Mouse (Mus musculus): ENCODE measurements around the gene Zfp704. TPM values are rescaled to one million over a fixed set of nuclear protein-coding genes. Genes with fewer than 3 reads are reported as not detected.

Zfp704 gene
- polyA plus RNA-seq, 1 experiment from 2014 or later, result 14.7 TPM

- no peak overlapping the region for H3K4me2 ChIP-seq (replicated peaks)
- no peak overlapping the region for H3K27ac ChIP-seq
- 90% methylated on average over 11 of the region's 11 CpGs for WGBS
- peaks cover 29% of the 10 kb centered on the region for H3K36me3 ChIP-seq (replicated peaks; ENCODE audit: control insufficient read depth, insufficient read depth)
- no peak for ATAC-seq (ENCODE audit: low FRiP score)
- H3K9ac ChIP-seq, result no peak overlapping the region
- H3K4me3 ChIP-seq (replicated peaks; ENCODE audit: low read length), result no peak overlapping the region
- H3K9me3 ChIP-seq (ENCODE audit: control insufficient read depth, low read length), result no peaks in the 10 kb centered on the region
- DNase-seq (ENCODE audit: low spot score), result no peak
- H3K27me3 ChIP-seq (ENCODE audit: control insufficient read depth, insufficient read depth, low read length), result no peaks in the 10 kb centered on the region
- no peaks in the 10 kb centered on the region for H3K4me1 ChIP-seq (replicated peaks; ENCODE audit: control insufficient read depth, insufficient read depth, low read length)
Measured at GRCm38 (mm10) chr3:9439619-9440286, 170.1 kb downstream of the Zfp704 start.

- no peak for DNase-seq (ENCODE audit: low spot score)
- Histone ChIP-seq H3K27ac (no peak overlapping the region), H3K4me1 (replicated peaks; ENCODE audit: control insufficient read depth, insufficient read depth, low read length) (no peaks in the 10 kb centered on the region), H3K4me3 (replicated peaks; ENCODE audit: low read length) (no peak overlapping the region), H3K4me2 (replicated peaks) (no peak overlapping the region), H3K36me3 (replicated peaks; ENCODE audit: control insufficient read depth, insufficient read depth) (peaks cover 32% of the 10 kb centered on the region), H3K9ac (no peak overlapping the region), H3K9me3 (ENCODE audit: control insufficient read depth, low read length) (no peaks in the 10 kb centered on the region), H3K27me3 (ENCODE audit: control insufficient read depth, insufficient read depth, low read length) (no peaks in the 10 kb centered on the region)
- ATAC-seq (ENCODE audit: low FRiP score), result no peak
- WGBS, result 90% methylated on average over 6 of the region's 6 CpGs
Measured at GRCm38 (mm10) chr3:9436256-9436655, 173.6 kb downstream of the Zfp704 start.

- Histone ChIP-seq H3K36me3 (replicated peaks; ENCODE audit: control insufficient read depth, insufficient read depth) (peaks cover 32% of the 10 kb centered on the region), H3K9me3 (ENCODE audit: control insufficient read depth, low read length) (no peaks in the 10 kb centered on the region), H3K9ac (no peak overlapping the region), H3K4me1 (replicated peaks; ENCODE audit: control insufficient read depth, insufficient read depth, low read length) (no peaks in the 10 kb centered on the region), H3K27ac (no peak overlapping the region), H3K27me3 (ENCODE audit: control insufficient read depth, insufficient read depth, low read length) (no peaks in the 10 kb centered on the region), H3K4me3 (replicated peaks; ENCODE audit: low read length) (no peak overlapping the region), H3K4me2 (replicated peaks) (no peak overlapping the region)
- ATAC-seq (ENCODE audit: low FRiP score) (no peak), DNase-seq (ENCODE audit: low spot score) (no peak)
- 93% methylated on average over 14 of the region's 14 CpGs for WGBS
Measured at GRCm38 (mm10) chr3:9434394-9435175, 175.3 kb downstream of the Zfp704 start.

DNA sequence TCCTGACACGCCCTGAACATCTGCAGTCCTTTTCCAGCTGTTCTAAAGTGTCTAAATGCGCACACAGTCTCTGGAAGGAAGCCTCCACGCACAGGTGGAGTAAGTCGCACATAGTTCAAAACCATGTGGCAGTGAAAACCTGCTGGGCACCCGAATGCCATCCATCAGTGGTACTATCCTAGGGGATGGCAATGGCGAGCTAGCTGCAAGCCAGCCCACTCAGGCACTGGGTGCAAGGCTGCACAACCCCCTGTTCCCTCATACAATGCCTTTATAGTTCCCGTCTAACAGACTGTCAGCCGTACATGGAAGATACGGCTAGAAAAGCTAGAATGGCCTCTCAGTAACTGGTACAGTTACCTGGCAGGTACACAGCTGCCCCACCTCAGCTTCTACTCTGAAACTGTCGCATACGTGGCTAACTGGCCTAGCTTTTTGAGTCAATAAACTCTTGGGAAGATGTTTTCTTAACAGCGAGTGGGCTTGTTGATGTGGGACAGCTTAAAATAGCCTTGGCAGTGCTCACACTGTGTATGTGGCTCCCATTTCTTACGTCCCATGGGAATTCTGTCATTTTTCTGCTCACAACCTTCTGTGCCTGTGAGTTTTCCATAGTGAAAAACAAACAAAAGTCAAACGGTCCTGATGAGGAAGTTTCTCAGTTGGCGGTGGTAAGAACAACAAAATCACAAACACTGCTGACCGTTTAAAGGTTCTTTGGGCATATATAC, 176.9 kb downstream of the Zfp704 start:
- Histone ChIP-seq H3K27ac (no peak overlapping the region), H3K27me3 (ENCODE audit: control insufficient read depth, insufficient read depth, low read length) (no peaks in the 10 kb centered on the region), H3K9me3 (ENCODE audit: control insufficient read depth, low read length) (no peaks in the 10 kb centered on the region), H3K4me2 (replicated peaks) (no peak overlapping the region), H3K36me3 (replicated peaks; ENCODE audit: control insufficient read depth, insufficient read depth) (peaks cover 15% of the 10 kb centered on the region), H3K9ac (no peak overlapping the region), H3K4me1 (replicated peaks; ENCODE audit: control insufficient read depth, insufficient read depth, low read length) (no peaks in the 10 kb centered on the region), H3K4me3 (replicated peaks; ENCODE audit: low read length) (no peak overlapping the region)
- whole genome bisulfite sequencing, result 90% methylated on average over 16 of the region's 16 CpGs
- no peak for ATAC-seq (ENCODE audit: low FRiP score)
- no peak for DNase-seq (ENCODE audit: low spot score)

GRCm38 (mm10) chr3:9432226-9432625, 177.7 kb downstream of the Zfp704 start:
- H3K9me3 ChIP-seq (ENCODE audit: control insufficient read depth, low read length), result no peaks in the 10 kb centered on the region
- peaks cover 12% of the 10 kb centered on the region; the same call in 1 of the 2 replicates for H3K36me3 ChIP-seq (replicated peaks; ENCODE audit: control insufficient read depth, insufficient read depth)
- H3K4me2 ChIP-seq (replicated peaks), result no peak overlapping the region
- ATAC-seq (ENCODE audit: low FRiP score) (no peak), DNase-seq (ENCODE audit: low spot score) (no peak)
- H3K4me3 ChIP-seq (replicated peaks; ENCODE audit: low read length), result no peak overlapping the region
- no peak overlapping the region for H3K9ac ChIP-seq
- H3K4me1 ChIP-seq (replicated peaks; ENCODE audit: control insufficient read depth, insufficient read depth, low read length), result no peaks in the 10 kb centered on the region
- no peak overlapping the region for H3K27ac ChIP-seq
- H3K27me3 ChIP-seq (ENCODE audit: control insufficient read depth, insufficient read depth, low read length), result no peaks in the 10 kb centered on the region
- WGBS, result 70% methylated on average over 3 of the region's 3 CpGs

DNA sequence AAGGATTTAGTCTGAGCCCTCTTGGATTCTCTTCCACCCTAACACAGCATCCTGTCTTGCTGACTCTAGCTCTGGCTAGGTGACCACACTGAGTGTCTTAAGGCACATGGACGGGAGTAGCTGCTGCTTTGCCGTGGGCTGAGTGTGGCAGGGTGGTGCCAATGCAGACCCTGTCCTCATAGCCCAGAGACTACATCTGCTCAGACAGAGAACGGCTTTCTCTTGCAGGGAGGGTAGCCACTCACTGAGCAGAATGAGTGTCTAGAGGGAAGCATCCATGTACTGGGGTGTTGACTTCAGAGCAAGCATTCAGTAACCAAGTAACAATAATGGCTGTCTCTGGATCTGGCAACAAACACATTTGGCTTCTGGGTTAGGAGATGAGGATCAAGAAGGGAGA, 179.9 kb downstream of the Zfp704 start:
- ATAC-seq (ENCODE audit: low FRiP score) (no peak), DNase-seq (ENCODE audit: low spot score) (no peak)
- Histone ChIP-seq H3K4me1 (replicated peaks; ENCODE audit: control insufficient read depth, insufficient read depth, low read length) (no peaks in the 10 kb centered on the region), H3K4me2 (replicated peaks) (no peak overlapping the region), H3K27me3 (ENCODE audit: control insufficient read depth, insufficient read depth, low read length) (no peaks in the 10 kb centered on the region), H3K9ac (no peak overlapping the region), H3K27ac (no peak overlapping the region), H3K36me3 (replicated peaks; ENCODE audit: control insufficient read depth, insufficient read depth) (peaks cover 5% of the 10 kb centered on the region; the same call in 1 of the 2 replicates), H3K9me3 (ENCODE audit: control insufficient read depth, low read length) (no peaks in the 10 kb centered on the region), H3K4me3 (replicated peaks; ENCODE audit: low read length) (no peak overlapping the region)
- 86% methylated on average over 3 of the region's 3 CpGs for WGBS

GRCm38 (mm10) chr3:9427826-9428225, 182.1 kb downstream of the Zfp704 start:
- no peak overlapping the region for H3K9ac ChIP-seq
- no peak for ATAC-seq (ENCODE audit: low FRiP score)
- H3K4me1 ChIP-seq (replicated peaks; ENCODE audit: control insufficient read depth, insufficient read depth, low read length), result no peaks in the 10 kb centered on the region
- H3K27ac ChIP-seq, result no peak overlapping the region
- no peak for DNase-seq (ENCODE audit: low spot score)
- H3K4me2 ChIP-seq (replicated peaks), result no peak overlapping the region
- WGBS, result 95% methylated on average over 4 of the region's 4 CpGs
- H3K36me3 ChIP-seq (replicated peaks; ENCODE audit: control insufficient read depth, insufficient read depth), result no peaks in the 10 kb centered on the region
- no peaks in the 10 kb centered on the region for H3K9me3 ChIP-seq (ENCODE audit: control insufficient read depth, low read length)
- H3K27me3 ChIP-seq (ENCODE audit: control insufficient read depth, insufficient read depth, low read length), result no peaks in the 10 kb centered on the region
- no peak overlapping the region for H3K4me3 ChIP-seq (replicated peaks; ENCODE audit: low read length)

GRCm38 (mm10) chr3:9425661-9426060, 184.2 kb downstream of the Zfp704 start:
- no peak for ATAC-seq (ENCODE audit: low FRiP score)
- Histone ChIP-seq H3K9ac (no peak overlapping the region), H3K4me3 (replicated peaks; ENCODE audit: low read length) (no peak overlapping the region), H3K27ac (no peak overlapping the region), H3K4me1 (replicated peaks; ENCODE audit: control insufficient read depth, insufficient read depth, low read length) (no peaks in the 10 kb centered on the region), H3K27me3 (ENCODE audit: control insufficient read depth, insufficient read depth, low read length) (no peaks in the 10 kb centered on the region), H3K4me2 (replicated peaks) (no peak overlapping the region), H3K9me3 (ENCODE audit: control insufficient read depth, low read length) (no peaks in the 10 kb centered on the region), H3K36me3 (replicated peaks; ENCODE audit: control insufficient read depth, insufficient read depth) (no peaks in the 10 kb centered on the region)
- no peak for DNase-seq (ENCODE audit: low spot score)
- 90% methylated on average over 5 of the region's 5 CpGs for WGBS

GRCm38 (mm10) chr3:9424637-9425036, 185.2 kb downstream of the Zfp704 start:
- ATAC-seq (ENCODE audit: low FRiP score), result no peak
- 83% methylated on average over 6 of the region's 6 CpGs for WGBS
- H3K27ac ChIP-seq, result no peak overlapping the region

More at GRCm38 (mm10) chr3:9424637-9425036, 185.2 kb downstream of the Zfp704 start:
- Histone ChIP-seq H3K27me3 (ENCODE audit: control insufficient read depth, insufficient read depth, low read length) (no peaks in the 10 kb centered on the region), H3K4me3 (replicated peaks; ENCODE audit: low read length) (no peak overlapping the region), H3K9me3 (ENCODE audit: control insufficient read depth, low read length) (no peaks in the 10 kb centered on the region), H3K9ac (no peak overlapping the region), H3K4me2 (replicated peaks) (no peak overlapping the region), H3K36me3 (replicated peaks; ENCODE audit: control insufficient read depth, insufficient read depth) (no peaks in the 10 kb centered on the region), H3K4me1 (replicated peaks; ENCODE audit: control insufficient read depth, insufficient read depth, low read length) (no peaks in the 10 kb centered on the region)
- DNase-seq (ENCODE audit: low spot score), result no peak

All from hindbrain, embryonic 14.5 days (tissue).